Mouse (Mus musculus): ENCODE results near the gene Cst13. TPM values are rescaled to one million over a fixed set of nuclear protein-coding genes. Genes with fewer than 3 reads are reported as not detected.

The Cst13 gene
- polyA plus RNA-seq, 1 experiment from 2014 or later, result not detected

DNA sequence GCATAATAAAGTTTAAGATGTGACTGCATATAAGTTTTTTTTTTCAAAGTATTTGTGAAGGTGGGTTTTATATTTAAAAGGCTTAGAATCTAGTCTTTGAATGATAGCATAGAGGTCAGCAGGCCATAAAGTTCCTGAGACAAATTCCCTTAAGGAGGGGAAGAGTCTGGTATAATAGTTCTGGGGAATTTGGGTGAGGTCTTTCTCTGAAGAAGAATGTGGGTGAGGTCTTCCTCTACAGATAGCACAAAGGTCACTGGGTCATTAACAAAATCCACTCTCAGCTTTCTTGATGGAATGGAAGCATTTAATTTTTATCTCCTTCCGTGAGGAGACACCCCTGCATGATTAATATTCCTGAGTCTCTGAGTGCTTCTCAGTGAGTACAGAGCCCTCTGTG lies 6.1 kb downstream of the Cst13 start:
- H3K9ac ChIP-seq (ENCODE audit: low read depth, low read length), result no peak overlapping the region
- H3K27ac ChIP-seq, result no peak overlapping the region
- no peaks in the 10 kb centered on the region for H3K36me3 ChIP-seq (ENCODE audit: insufficient read depth, low read length)
- H3K4me2 ChIP-seq (ENCODE audit: low read length), result no peak overlapping the region
- ATAC-seq (replicated peaks; ENCODE audit: low FRiP score, low read depth) (no peak), DNase-seq (ENCODE audit: low spot score) (no peak)
- H3K4me1 ChIP-seq (replicated peaks; ENCODE audit: insufficient read depth, low read length), result no peaks in the 10 kb centered on the region
- H3K27me3 ChIP-seq (ENCODE audit: insufficient read depth, low read length), result no peaks in the 10 kb centered on the region
- 62% methylated on average over 1 of the region's 1 CpGs for WGBS
- H3K9me3 ChIP-seq (replicated peaks; ENCODE audit: low read length), result no peaks in the 10 kb centered on the region
- no peak overlapping the region for H3K4me3 ChIP-seq (replicated peaks; ENCODE audit: low read depth, low read length)
- no peak for TF ChIP-seq CTCF (IDR thresholded peaks at IDR 0.05; ENCODE audit: low read depth)

GRCm38 (mm10) chr2:148834912-148835311 lies 15.0 kb downstream of the Cst13 start, which contains the start of gene Cst9:
Gene Cst9 (plus strand): TSS chr2:148835147.
- ATAC-seq (replicated peaks; ENCODE audit: low FRiP score, low read depth), result no peak
- Histone ChIP-seq H3K9me3 (replicated peaks; ENCODE audit: low read length) (no peaks in the 10 kb centered on the region), H3K9ac (ENCODE audit: low read depth, low read length) (no peak within 1 kb of the TSS), H3K4me2 (ENCODE audit: low read length) (no peak within 1 kb of the TSS), H3K4me1 (replicated peaks; ENCODE audit: insufficient read depth, low read length) (no peaks in the 10 kb centered on the region), H3K4me3 (replicated peaks; ENCODE audit: low read depth, low read length) (no peak within 1 kb of the TSS), H3K36me3 (ENCODE audit: insufficient read depth, low read length) (no peaks in the 10 kb centered on the region), H3K27ac (no peak within 1 kb of the TSS), H3K27me3 (ENCODE audit: insufficient read depth, low read length) (no peaks in the 10 kb centered on the region)
- no peak for DNase-seq (ENCODE audit: low spot score)
- no peak for TF ChIP-seq CTCF (IDR thresholded peaks at IDR 0.05; ENCODE audit: low read depth)
- WGBS, result 63% methylated on average over 4 of the region's 4 CpGs

- no peak for TF ChIP-seq CTCF (IDR thresholded peaks at IDR 0.05; ENCODE audit: low read depth)
- 86% methylated on average over 5 of the region's 5 CpGs for WGBS
Measured at GRCm38 (mm10) chr2:148838075-148838777, 18.3 kb downstream of the Cst13 start.

DNA sequence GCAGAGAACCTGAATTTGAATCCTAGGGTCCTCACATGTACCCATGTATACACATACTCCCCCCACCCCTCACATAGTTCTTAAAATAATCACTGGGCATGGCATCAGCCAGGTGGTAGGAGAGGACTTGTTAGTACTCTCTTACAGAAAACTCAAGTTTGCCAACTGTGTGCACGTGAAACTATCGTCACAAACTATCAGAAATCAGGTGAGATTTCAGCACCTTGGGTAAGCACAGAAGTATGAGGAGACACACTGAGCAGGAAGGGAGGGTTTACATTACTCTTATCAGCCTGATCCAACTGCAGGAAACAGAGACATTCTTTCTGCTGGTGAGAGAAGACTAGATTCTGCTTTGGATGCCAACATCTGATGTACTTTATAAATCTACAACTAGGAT lies 19.3 kb downstream of the Cst13 start:
- no peak overlapping the region for H3K27ac ChIP-seq
- H3K4me2 ChIP-seq (ENCODE audit: low read length), result no peak overlapping the region
- ATAC-seq (replicated peaks; ENCODE audit: low FRiP score, low read depth) (no peak), DNase-seq (ENCODE audit: low spot score) (no peak)
- no peaks in the 10 kb centered on the region for H3K9me3 ChIP-seq (replicated peaks; ENCODE audit: low read length)
- no peaks in the 10 kb centered on the region for H3K27me3 ChIP-seq (ENCODE audit: insufficient read depth, low read length)
- H3K9ac ChIP-seq (ENCODE audit: low read depth, low read length), result no peak overlapping the region
- no peaks in the 10 kb centered on the region for H3K36me3 ChIP-seq (ENCODE audit: insufficient read depth, low read length)
- no peak overlapping the region for H3K4me3 ChIP-seq (replicated peaks; ENCODE audit: low read depth, low read length)
- WGBS, result 86% methylated on average over 2 of the region's 2 CpGs
- no peak for TF ChIP-seq CTCF (IDR thresholded peaks at IDR 0.05; ENCODE audit: low read depth)
- H3K4me1 ChIP-seq (replicated peaks; ENCODE audit: insufficient read depth, low read length), result no peaks in the 10 kb centered on the region

More at GRCm38 (mm10) chr2:148838075-148838777, 18.3 kb downstream of the Cst13 start:
- Histone ChIP-seq H3K4me3 (replicated peaks; ENCODE audit: low read depth, low read length) (no peak overlapping the region), H3K36me3 (ENCODE audit: insufficient read depth, low read length) (no peaks in the 10 kb centered on the region), H3K9ac (ENCODE audit: low read depth, low read length) (no peak overlapping the region), H3K27ac (no peak overlapping the region), H3K4me2 (ENCODE audit: low read length) (no peak overlapping the region), H3K4me1 (replicated peaks; ENCODE audit: insufficient read depth, low read length) (no peaks in the 10 kb centered on the region), H3K9me3 (replicated peaks; ENCODE audit: low read length) (no peaks in the 10 kb centered on the region), H3K27me3 (ENCODE audit: insufficient read depth, low read length) (no peaks in the 10 kb centered on the region)
- ATAC-seq (replicated peaks; ENCODE audit: low FRiP score, low read depth) (no peak), DNase-seq (ENCODE audit: low spot score) (no peak)

DNA sequence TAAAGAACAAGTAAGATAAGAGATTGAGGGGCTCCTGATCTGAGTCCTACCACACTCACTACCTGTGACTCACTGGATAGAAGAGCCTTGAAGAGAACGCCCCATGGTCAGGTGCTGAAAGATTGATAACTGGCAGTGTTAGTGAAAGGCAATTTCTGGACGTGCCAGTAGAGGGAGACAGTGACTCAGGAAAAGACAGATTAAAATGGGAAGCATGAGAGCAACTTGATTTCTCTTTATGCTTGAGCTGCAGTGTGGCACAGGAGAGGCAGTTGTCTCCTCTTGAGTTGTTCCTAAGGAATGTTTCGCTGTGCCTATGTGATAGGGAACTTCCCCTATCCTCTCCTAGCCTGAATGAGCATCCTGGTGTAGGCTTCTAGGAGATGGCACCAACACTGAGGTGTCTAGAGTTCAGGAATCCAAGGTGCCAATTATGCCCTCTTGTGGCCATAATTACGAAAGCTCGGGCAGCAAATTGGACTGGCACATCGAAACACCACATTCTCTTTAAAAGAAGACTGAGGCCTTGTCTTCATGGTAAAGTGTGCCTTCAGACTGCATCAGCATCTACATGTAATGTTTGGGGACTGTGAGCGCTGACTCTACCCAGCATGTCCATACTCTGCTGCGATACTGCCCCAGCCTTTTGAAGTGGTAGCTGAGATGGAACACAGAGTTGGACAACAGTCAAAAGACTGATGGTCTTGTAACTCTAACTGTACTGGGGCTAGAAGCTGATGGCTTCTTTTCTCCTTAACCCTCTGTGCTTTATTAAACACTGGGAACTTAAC lies 31.4 kb downstream of the Cst13 start:
- no peak overlapping the region for H3K4me3 ChIP-seq (replicated peaks; ENCODE audit: low read depth, low read length)
- no peaks in the 10 kb centered on the region for H3K36me3 ChIP-seq (ENCODE audit: insufficient read depth, low read length)
- TF ChIP-seq CTCF (IDR thresholded peaks at IDR 0.05; ENCODE audit: low read depth), result peak; percentile 86
- H3K9me3 ChIP-seq (replicated peaks; ENCODE audit: low read length), result no peaks in the 10 kb centered on the region
- ATAC-seq (replicated peaks; ENCODE audit: low FRiP score, low read depth) (peak; percentile 69), DNase-seq (ENCODE audit: low spot score) (peak; percentile 80)
- no peak overlapping the region for H3K27ac ChIP-seq
- H3K9ac ChIP-seq (ENCODE audit: low read depth, low read length), result no peak overlapping the region
- H3K4me1 ChIP-seq (replicated peaks; ENCODE audit: insufficient read depth, low read length), result no peaks in the 10 kb centered on the region
- 45% methylated on average over 8 of the region's 8 CpGs for WGBS
- H3K27me3 ChIP-seq (ENCODE audit: insufficient read depth, low read length), result no peaks in the 10 kb centered on the region
- H3K4me2 ChIP-seq (ENCODE audit: low read length), result no peak overlapping the region

GRCm38 (mm10) chr2:148856630-148857400 lies 36.9 kb downstream of the Cst13 start:
- Histone ChIP-seq H3K4me1 (replicated peaks; ENCODE audit: insufficient read depth, low read length) (no peaks in the 10 kb centered on the region), H3K36me3 (ENCODE audit: insufficient read depth, low read length) (no peaks in the 10 kb centered on the region), H3K27me3 (ENCODE audit: insufficient read depth, low read length) (no peaks in the 10 kb centered on the region), H3K4me2 (ENCODE audit: low read length) (no peak overlapping the region), H3K9ac (ENCODE audit: low read depth, low read length) (no peak overlapping the region), H3K4me3 (replicated peaks; ENCODE audit: low read depth, low read length) (no peak overlapping the region), H3K27ac (no peak overlapping the region), H3K9me3 (replicated peaks; ENCODE audit: low read length) (no peaks in the 10 kb centered on the region)
- no peak for TF ChIP-seq CTCF (IDR thresholded peaks at IDR 0.05; ENCODE audit: low read depth)
- ATAC-seq (replicated peaks; ENCODE audit: low FRiP score, low read depth) (no peak), DNase-seq (ENCODE audit: low spot score) (no peak)
- WGBS, result 64% methylated on average over 8 of the region's 8 CpGs
